In the genomic region with DNA sequence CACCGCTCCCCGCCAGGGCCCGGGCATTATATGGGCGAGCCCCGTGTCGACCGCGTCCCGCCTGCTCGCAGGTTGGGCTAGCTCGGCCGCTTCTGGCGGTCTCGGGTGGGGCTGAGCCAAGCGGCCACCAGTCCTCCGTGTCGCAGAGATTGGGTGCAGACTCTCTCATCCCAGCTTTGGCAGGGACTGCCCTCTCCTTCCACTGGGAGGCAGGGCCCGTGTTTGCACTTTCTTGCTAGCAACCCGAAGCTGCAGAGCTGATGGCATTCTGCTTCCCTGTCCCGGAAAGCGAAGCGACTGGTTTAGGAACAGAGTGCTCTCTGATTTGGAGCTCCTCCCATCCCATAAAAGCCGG, we compare ENCODE assay signal across 8 mouse cellular contexts. TPM values are rescaled to one million over a fixed set of nuclear protein-coding genes. Genes with fewer than 3 reads are reported as not detected.
DNase-seq lines count a peak whose midpoint lies in the region; ATAC-seq and TF ChIP-seq lines count a peak whose summit lies in the region.

No protein-coding gene starts in this region.

- peaks cover 18 to 35% of the 10 kb centered on the region in 2 experiments for H3K36me3 ChIP-seq in CH12.LX (replicated peaks in 1 of 2; ENCODE audit: control insufficient read depth in 1 of 2, insufficient read depth in 1 of 2, low read length in 1 of 2)
- H3K36me3 ChIP-seq in embryonic facial prominence, embryonic 12.5 days, result peaks cover 28% of the 10 kb centered on the region
- H3K36me3 ChIP-seq in neural tube, embryonic 12.5 days, result peaks cover 24% of the 10 kb centered on the region

- 0 out of 2 replicates have a peak, but pooled peaks have one; percentile 7 for TF ChIP-seq EP300 in CH12.LX (IDR thresholded peaks at IDR 0.05; ENCODE audit: low read length)

- H3K9ac ChIP-seq in CH12.LX (ENCODE audit: insufficient read depth, low read depth), result peak overlapping the region; percentile 97
- H3K9ac ChIP-seq in embryonic facial prominence, embryonic 12.5 days, result peak overlapping the region; percentile 94
- H3K9ac ChIP-seq in neural tube, embryonic 12.5 days, result peak overlapping the region; percentile 93

- peaks cover 3 to 46% of the 10 kb centered on the region in 2 experiments; a peak in 3 of 4 replicates for H3K4me1 ChIP-seq in CH12.LX (ENCODE audit: control insufficient read depth in 1 of 2, insufficient read depth in 2 of 2)
- H3K4me1 ChIP-seq in embryonic facial prominence, embryonic 12.5 days, result peaks cover 20% of the 10 kb centered on the region; the same call in 1 of the 2 replicates
- peaks cover 16% of the 10 kb centered on the region for H3K4me1 ChIP-seq in neural tube, embryonic 12.5 days

- no peak for TF ChIP-seq CTCF in CH12.LX (conservative IDR thresholded peaks at IDR 0.05 in 1 of 2, IDR thresholded peaks at IDR 0.05 in 1 of 2; ENCODE audit: low read depth in 2 of 2, low read length in 2 of 2)

- no peak for DNase-seq in frontal cortex, postnatal 25 days (ENCODE audit: low spot score in 2 of 2)
- DNase-seq in CH12.LX (ENCODE audit: extremely low read depth), result peak; percentile 27
- peak; percentile 46 for DNase-seq in large intestine, adult 2 months (ENCODE audit: low read depth, low spot score)
- no peak for DNase-seq in gastrocnemius, adult 8-10 months (ENCODE audit: low spot score in 2 of 2)
- no peak for DNase-seq in T-cell, adult 2 months (ENCODE audit: low spot score)

- no peaks in the 10 kb centered on the region for H3K9me3 ChIP-seq in CH12.LX (replicated peaks; ENCODE audit: low read length)
- H3K9me3 ChIP-seq in embryonic facial prominence, embryonic 12.5 days, result no peaks in the 10 kb centered on the region
- H3K9me3 ChIP-seq in neural tube, embryonic 12.5 days, result no peaks in the 10 kb centered on the region

- H3K4me3 ChIP-seq in CH12.LX (replicated peaks in 1 of 3; ENCODE audit: low read depth in 2 of 3, low read length in 2 of 3, poor library complexity in 1 of 3), result peak overlapping the region; percentile 80 to 97 (median 91)
- H3K4me3 ChIP-seq in embryonic facial prominence, embryonic 12.5 days, result peak overlapping the region; percentile 87
- peak overlapping the region; percentile 80 for H3K4me3 ChIP-seq in neural tube, embryonic 12.5 days

- peak; percentile 16 for ATAC-seq in frontal cortex, adult (ENCODE audit: low TSS enrichment)
- peak; percentile 54; the same call in 1 of the 2 replicates for ATAC-seq in embryonic facial prominence, embryonic 12.5 days (ENCODE audit: insufficient number of reproducible peaks, insufficient read depth, low FRiP score, low TSS enrichment)
- peak; percentile 39 for ATAC-seq in neural tube, embryonic 12.5 days (ENCODE audit: low FRiP score, low read depth)

- H3K27me3 ChIP-seq in CH12.LX (replicated peaks), result no peaks in the 10 kb centered on the region
- H3K27me3 ChIP-seq in embryonic facial prominence, embryonic 12.5 days, result no peaks in the 10 kb centered on the region
- H3K27me3 ChIP-seq in neural tube, embryonic 12.5 days (replicated peaks), result no peaks in the 10 kb centered on the region

- TF ChIP-seq POLR2A in CH12.LX (IDR thresholded peaks at IDR 0.05; ENCODE audit: low read depth, low read length), result no peak

- peak overlapping the region; percentile 57 for H3K27ac ChIP-seq in CH12.LX (ENCODE audit: insufficient read depth, low read depth)
- H3K27ac ChIP-seq in embryonic facial prominence, embryonic 12.5 days, result peak overlapping the region; percentile 98
- H3K27ac ChIP-seq in neural tube, embryonic 12.5 days, result peak overlapping the region; percentile 95

- peak overlapping the region; percentile 86 for H3K4me2 ChIP-seq in CH12.LX (ENCODE audit: insufficient read depth, low read depth, poor library complexity, severe bottlenecking)
- peak overlapping the region; percentile 72 for H3K4me2 ChIP-seq in embryonic facial prominence, embryonic 12.5 days (replicated peaks)
- H3K4me2 ChIP-seq in neural tube, embryonic 12.5 days (replicated peaks), result peak overlapping the region; percentile 83

- in situ Hi-C loops in CH12.LX (cut with MboI; ENCODE audit: low pct_ligation_motif_present, low pct_unique_long_range_greater_than_20kb, low sequenced_read_pairs), result no loop called here

- peaks cover 41% of the 10 kb centered on the region for H3K79me2 ChIP-seq in CH12.LX (replicated peaks; ENCODE audit: control insufficient read depth, extremely low read depth, insufficient read depth, poor library complexity, severe bottlenecking)

- dilution Hi-C loops in CH12.LX (cut with MboI; ENCODE audit: extremely low pct_ligation_motif_present, extremely low pct_unique_long_range_greater_than_20kb, low sequenced_read_pairs), result no loop called here

- WGBS in embryonic facial prominence, embryonic 12.5 days, result 0% methylated on average over 23 of the region's 23 CpGs
- WGBS in large intestine, adult 2 months, result under 1% methylated on average over 23 of the region's 23 CpGs
- WGBS in neural tube, embryonic 12.5 days, result under 1% methylated on average over 23 of the region's 23 CpGs

- TF ChIP-seq RAD21 in CH12.LX (IDR thresholded peaks at IDR 0.05; ENCODE audit: low read depth, low read length), result no peak

TF ChIP-seq in CH12.LX, 34 proteins besides CTCF, POLR2A, EP300 and RAD21:
- TF ChIP-seq E2F4 (IDR thresholded peaks at IDR 0.05; ENCODE audit: insufficient replicate concordance, low read depth, low read length) (no peak), SIN3A (IDR thresholded peaks at IDR 0.05; ENCODE audit: low read length) (peak; percentile 42; the same call in 1 of the 2 replicates)

RNA-seq across cellular contexts. Expression of gene Fam76b, which starts 0.5 kb away (rescaled TPM):
- total RNA-seq in CH12.LX (2012; rRNA removed), result 12.4 and 12.6 TPM in 2 replicates
- total RNA-seq in CH12.LX (2014; rRNA removed), result 36.2 and 43.2 TPM in 2 replicates
- 25.3 and 31.7 TPM in 2 replicates for polyA plus RNA-seq in CH12.LX (2012; ENCODE audit: insufficient read length, low read depth)
- polyA plus RNA-seq in embryonic facial prominence, embryonic 12.5 days (2016; fragmentation: Nextera tagmentation; extraction: Ambion mirVana), result 29.8 and 29.9 TPM in 2 replicates
- polyA plus RNA-seq in large intestine, adult 2 months (2012; rRNA removed), result 4.3 and 5.7 TPM in 2 replicates
- 32.5 and 34.5 TPM in 2 replicates for polyA plus RNA-seq in neural tube, embryonic 12.5 days (2016; fragmentation: Nextera tagmentation; extraction: Ambion mirVana)
- total RNA-seq in gastrocnemius, adult 8-10 months (2022), result 1 to 10 TPM; 3.2 to 5.8 (median 4.7) TPM

RNA-seq across cellular contexts. Expression of gene Cep57, which starts 1.2 kb away (rescaled TPM):
- total RNA-seq in CH12.LX (2012; rRNA removed) (26.5 and 27.7 TPM in 2 replicates), CH12.LX (2014; rRNA removed) (50.6 and 55.9 TPM in 2 replicates)
- polyA plus RNA-seq in CH12.LX (2012; ENCODE audit: insufficient read length, low read depth), result 49.4 and 50.1 TPM in 2 replicates
- 63.1 and 70.2 TPM in 2 replicates for polyA plus RNA-seq in embryonic facial prominence, embryonic 12.5 days (2016; fragmentation: Nextera tagmentation; extraction: Ambion mirVana)
- polyA plus RNA-seq in large intestine, adult 2 months (2012; rRNA removed), result 7.9 and 8.7 TPM in 2 replicates
- polyA plus RNA-seq in neural tube, embryonic 12.5 days (2016; fragmentation: Nextera tagmentation; extraction: Ambion mirVana), result 48.5 and 54.2 TPM in 2 replicates
- total RNA-seq in gastrocnemius, adult 8-10 months (2022), result 1 to 10 TPM; 4.6 to 6.3 (median 4.9) TPM

Comparison
In these comparisons a context has a peak if more than half of its experiments do, and no peak if none do; other contexts are left out.
1. DNase-seq: peak in CH12.LX (single experiment) and large intestine, adult 2 months (single experiment); none in frontal cortex, postnatal 25 days (0 of 2), gastrocnemius, adult 8-10 months (0 of 2) and T-cell, adult 2 months (single experiment).
2. Peak in every context shown above with its lines, with median percentiles within 50 percentile points of each other: ATAC-seq, H3K27ac ChIP-seq, H3K4me2 ChIP-seq, H3K4me3 ChIP-seq and H3K9ac ChIP-seq.